Mouse (Mus musculus) limb, embryonic 14.5 days (tissue): ENCODE results near the gene Myo5c. TPM values are rescaled to one million over a fixed set of nuclear protein-coding genes. Genes with fewer than 3 reads are reported as not detected.

Source experiments
- ATAC-seq: fragments of 200-750 bp; cut with Nextera tagmentation; 2 replicates; pipeline ENCODE4 v1.8.0; 2017; ENCODE audit warnings: low read depth, moderate number of reproducible peaks, moderate TSS enrichment; ENCODE audit not compliant: low FRiP score
- DNase-seq: peaks from one replicate; pipeline ENCODE4 v3.0.0-alpha.2; 2015; ENCODE audit warnings: low spot score
- H3K27ac ChIP-seq: fragments of 300-500 bp; sonication (generic); replicated peaks from 2 replicates; pipeline ENCODE4 v1.5.1; 2014; ENCODE audit warnings: low read depth, mild to moderate bottlenecking, low read length, moderate library complexity, mixed read lengths
- H3K27me3 ChIP-seq: fragments of 300-500 bp; sonication (generic); 2 replicates; pipeline ENCODE4 v1.6.1; 2014; ENCODE audit warnings: low read length, mixed read lengths; ENCODE audit not compliant: control insufficient read depth, insufficient read depth
- H3K36me3 ChIP-seq: fragments of 300-500 bp; sonication (generic); 2 replicates; pipeline ENCODE4 v1.6.1; 2014; ENCODE audit warnings: mild to moderate bottlenecking, low read length, moderate library complexity, mixed read lengths; ENCODE audit not compliant: control insufficient read depth, insufficient read depth
- H3K4me1 ChIP-seq: fragments of 300-500 bp; sonication (generic); 2 replicates; pipeline ENCODE4 v1.6.1; 2014; ENCODE audit warnings: antibody characterized with exemption, low read length, mixed read lengths; ENCODE audit not compliant: control insufficient read depth, insufficient read depth
- H3K4me2 ChIP-seq: fragments of 300-500 bp; sonication (generic); replicated peaks from 2 replicates; pipeline ENCODE4 v1.6.1; 2014; ENCODE audit warnings: low read depth, mild to moderate bottlenecking, low read length, moderate library complexity; ENCODE audit not compliant: severe bottlenecking
- H3K4me3 ChIP-seq: fragments of 300-500 bp; sonication (generic); replicated peaks from 2 replicates; pipeline ENCODE4 v1.5.1; 2014; ENCODE audit warnings: low read length
- H3K9ac ChIP-seq: fragments of 300-500 bp; sonication (generic); 2 replicates; pipeline ENCODE4 v1.6.1; 2014; ENCODE audit warnings: mild to moderate bottlenecking, low read depth, low read length, moderate library complexity; ENCODE audit not compliant: severe bottlenecking
- H3K9me3 ChIP-seq: fragments of 300-500 bp; sonication (generic); 2 replicates; pipeline ENCODE4 v1.6.1; 2016; ENCODE audit warnings: low read length; ENCODE audit not compliant: control insufficient read depth
- POLR2A ChIP-seq: fragments of 200-500 bp; IDR thresholded peaks from 2 replicates; pipeline ENCODE4 v1.8.0; 2012; ENCODE audit warnings: inconsistent platforms, mild to moderate bottlenecking, moderate library complexity, borderline replicate concordance; ENCODE audit not compliant: insufficient read depth, insufficient read length; ENCODE audit errors: extremely low read depth
- whole genome bisulfite sequencing: fragments of 180-500 bp; shearing (Covaris S2); extraction: QIAGEN DNeasy Blood & Tissue Kit; methylation state at CpG from one replicate; pipeline ENCODE4 v1.1.7; 2014; 5-methylcytosine and 5-hydroxymethylcytosine counted together
- polyA plus RNA-seq, 2 experiments: library from polyadenylated mRNA; depleted of rRNA in 1 of 2; stranded (reverse) in 1 of 2; unstranded in 1 of 2; fragments of >200 nt; fragmentation: Nextera tagmentation in 1 of 2; extraction: Ambion mirVana in 1 of 2; gene quantifications; 2 replicates each; pipeline versions ENCODE4 v1.2.1 to v1.2.3; 2012 to 2014

The Myo5c gene
- polyA plus RNA-seq, 2 experiments = 0.15 to 0.52 TPM

- H3K9me3 ChIP-seq = no peaks in the 10 kb centered on the region
- H3K9ac ChIP-seq = no peak overlapping the region
- H3K27ac ChIP-seq = no peak overlapping the region
- H3K4me2 ChIP-seq = no peak overlapping the region
- 84% methylated on average over 12 of the region's 12 CpGs for WGBS
- H3K27me3 ChIP-seq = peaks cover 21% of the 10 kb centered on the region
- no peaks in the 10 kb centered on the region for H3K36me3 ChIP-seq
- no peak for ATAC-seq
- H3K4me3 ChIP-seq = no peak overlapping the region
- no peak for TF ChIP-seq POLR2A
- H3K4me1 ChIP-seq = peaks cover 5% of the 10 kb centered on the region; the same call in 1 of the 2 replicates
- no peak for DNase-seq
These were observed 4.8 kb downstream of the Myo5c start for GRCm38 (mm10) chr9:75236416-75237308.

DNA sequence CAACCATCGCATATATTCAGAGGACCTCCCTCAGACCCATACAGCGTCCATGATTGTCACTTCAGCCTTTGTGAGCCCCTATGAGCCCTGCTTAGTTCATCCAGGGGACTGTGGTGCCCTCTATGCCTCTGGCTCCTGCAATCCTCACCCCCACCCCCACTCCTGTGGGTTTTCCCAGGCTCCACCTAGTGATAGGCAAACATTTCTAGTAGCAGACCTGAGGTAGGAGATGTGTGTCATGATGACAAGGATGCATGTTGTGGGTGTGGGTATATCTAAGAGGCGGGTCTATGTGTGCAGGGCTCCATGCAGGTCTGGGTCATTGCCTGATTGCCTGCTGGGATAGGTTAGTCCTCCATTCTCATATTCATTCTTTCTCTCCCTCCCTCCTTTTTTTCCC lies 6.4 kb downstream of the Myo5c start:
- WGBS = 85% methylated on average over 3 of the region's 3 CpGs
- no peak for TF ChIP-seq POLR2A

DNA sequence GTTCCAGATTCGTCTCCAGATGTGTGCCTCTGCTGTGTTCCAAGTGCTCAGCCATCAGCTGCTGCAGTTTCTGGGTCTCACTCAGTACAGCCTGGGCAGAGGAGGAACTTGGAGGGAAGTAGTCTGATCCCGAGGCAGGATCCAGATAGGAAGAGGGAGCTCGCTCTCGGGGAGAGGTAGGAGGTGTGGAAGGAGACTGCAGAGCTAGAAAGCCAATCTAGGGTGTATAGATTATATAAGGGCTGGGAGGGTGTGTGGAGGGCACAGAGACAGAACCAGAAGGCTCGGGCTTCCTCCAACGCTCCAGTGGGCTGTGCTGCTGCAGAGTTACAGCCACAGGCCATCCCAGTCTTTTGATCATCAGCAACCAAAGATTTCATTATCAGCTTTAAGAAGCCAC lies 11.2 kb downstream of the Myo5c start:
- 69% methylated on average over 6 of the region's 6 CpGs for WGBS
- Histone ChIP-seq H3K9me3 (no peaks in the 10 kb centered on the region), H3K27ac (no peak overlapping the region), H3K36me3 (no peaks in the 10 kb centered on the region), H3K4me2 (no peak overlapping the region), H3K9ac (no peak overlapping the region), H3K4me3 (no peak overlapping the region), H3K4me1 (peaks cover 15% of the 10 kb centered on the region), H3K27me3 (no peaks in the 10 kb centered on the region)
- no peak for TF ChIP-seq POLR2A
- DNase-seq (no peak), ATAC-seq (no peak)

More for the DNA sequence above, 6.4 kb downstream of the Myo5c start:
- H3K9ac ChIP-seq = no peak overlapping the region
- ATAC-seq = no peak
- peaks cover 13% of the 10 kb centered on the region; the same call in 1 of the 2 replicates for H3K27me3 ChIP-seq
- no peaks in the 10 kb centered on the region for H3K36me3 ChIP-seq
- H3K4me3 ChIP-seq = no peak overlapping the region
- H3K27ac ChIP-seq = no peak overlapping the region
- DNase-seq = no peak
- no peak overlapping the region for H3K4me2 ChIP-seq
- peaks cover 4% of the 10 kb centered on the region for H3K4me1 ChIP-seq
- H3K9me3 ChIP-seq = no peaks in the 10 kb centered on the region

DNA sequence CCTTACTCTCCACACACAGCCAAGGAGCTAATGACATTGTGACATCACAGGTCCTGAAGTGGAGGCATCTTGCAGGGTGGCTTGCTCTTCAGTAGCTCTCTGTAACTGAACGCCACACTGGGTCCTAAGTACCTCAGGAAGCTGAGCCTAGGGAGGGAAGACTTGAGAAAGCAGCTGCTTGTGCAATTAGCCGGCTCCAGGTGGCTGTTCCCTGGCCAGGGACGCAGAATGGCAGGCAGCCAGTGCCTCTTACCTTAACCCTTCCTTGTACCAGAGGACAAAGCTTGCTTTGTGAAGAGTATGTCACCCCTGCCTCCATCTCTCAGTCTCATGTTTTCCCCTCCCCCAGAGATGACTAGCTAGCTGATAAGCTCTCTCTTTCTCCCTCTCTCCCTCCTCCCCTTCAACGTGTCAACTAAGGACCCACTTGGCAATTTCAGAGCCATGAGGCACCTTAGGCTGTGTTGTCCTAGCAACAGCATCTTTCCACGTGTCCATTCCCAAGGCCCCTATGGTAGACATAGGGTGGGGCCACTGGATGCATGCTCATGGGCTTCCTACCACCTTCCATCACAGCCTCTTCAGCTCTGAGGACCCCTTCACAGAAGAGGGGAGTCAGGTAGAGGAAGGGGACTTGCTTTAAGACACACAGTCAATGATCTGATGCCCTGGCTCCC lies 12.0 kb downstream of the Myo5c start:
- H3K27ac ChIP-seq = no peak overlapping the region
- H3K9ac ChIP-seq = no peak overlapping the region

DNA sequence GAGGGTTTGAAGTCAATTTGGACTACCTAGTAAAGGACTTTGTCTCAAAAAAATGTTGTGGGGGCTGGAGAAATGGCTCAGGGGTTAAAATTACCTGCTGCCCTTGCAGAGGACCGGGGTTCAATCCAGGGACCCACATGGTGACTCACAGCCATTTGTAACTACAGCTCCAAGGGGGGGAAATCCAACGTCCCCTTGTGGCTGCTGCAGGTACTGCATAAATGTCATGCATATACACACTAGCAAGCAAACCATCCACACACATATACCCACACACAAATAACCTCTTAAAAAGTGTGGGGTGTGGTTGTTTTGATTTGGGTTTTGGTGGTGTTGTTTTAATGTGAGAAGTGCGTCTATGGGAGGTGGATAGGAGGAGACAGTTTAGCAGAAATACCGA lies 12.7 kb downstream of the Myo5c start:
- H3K9me3 ChIP-seq = no peaks in the 10 kb centered on the region
- no peak overlapping the region for H3K9ac ChIP-seq
- no peak for TF ChIP-seq POLR2A
- H3K4me3 ChIP-seq = no peak overlapping the region
- no peaks in the 10 kb centered on the region for H3K36me3 ChIP-seq
- no peaks in the 10 kb centered on the region for H3K27me3 ChIP-seq
- ATAC-seq (no peak), DNase-seq (no peak)
- no peak overlapping the region for H3K4me2 ChIP-seq
- H3K4me1 ChIP-seq = peaks cover 15% of the 10 kb centered on the region
- WGBS = 63% methylated on average over 4 of the region's 4 CpGs
- no peak overlapping the region for H3K27ac ChIP-seq

More for the DNA sequence above, 12.0 kb downstream of the Myo5c start:
- no peaks in the 10 kb centered on the region for H3K27me3 ChIP-seq
- DNase-seq (peak; percentile 69), ATAC-seq (peak; percentile 78)
- H3K4me1 ChIP-seq = peaks cover 15% of the 10 kb centered on the region
- 4% methylated on average over 5 of the region's 5 CpGs for whole genome bisulfite sequencing
- H3K36me3 ChIP-seq = no peaks in the 10 kb centered on the region
- TF ChIP-seq POLR2A = no peak
- H3K4me2 ChIP-seq = no peak overlapping the region
- no peaks in the 10 kb centered on the region for H3K9me3 ChIP-seq
- no peak overlapping the region for H3K4me3 ChIP-seq
